Mouse (Mus musculus): ENCODE measurements around the gene Serpina3f.

The Serpina3f gene

GRCm38 (mm10) chr12:104248231-104248630, 33.9 kb downstream of the Serpina3f start:
- DNase-seq (ENCODE audit: low spot score in 2 of 2): no peak

- DNase-seq (ENCODE audit: low spot score in 2 of 2): no peak
These were observed 46.7 kb downstream of the Serpina3f start for GRCm38 (mm10) chr12:104261041-104261440.

- DNase-seq (ENCODE audit: low spot score in 2 of 2): no peak
These were observed 48.5 kb downstream of the Serpina3f start, which contains the start of gene Serpina3i for GRCm38 (mm10) chr12:104262863-104263262. Serpina3i (plus strand) TSS chr12:104263122.

GRCm38 (mm10) chr12:104266374-104266773, 52.0 kb downstream of the Serpina3f start:
- no peak for DNase-seq (ENCODE audit: low spot score in 2 of 2)

Measured in urinary bladder, postnatal 4 days (tissue).